Mouse (Mus musculus) monocyte, adult 2 months (primary cell): ENCODE measurements around the gene Commd1.

Source experiments
- DNase-seq, 2 experiments: peaks; one replicate each; pipeline ENCODE4 v3.0.0; 2022; ENCODE audit warnings: low spot score in 2 of 2, low read depth in 1 of 2

Commd1 gene

GRCm38 (mm10) chr11:22861315-22861714 is 120.9 kb downstream of the Commd1 start:
- no peak for DNase-seq

GRCm38 (mm10) chr11:22860335-22861227 is 121.6 kb downstream of the Commd1 start, which contains the start of gene B3gnt2:
Gene B3gnt2, minus strand, starts transcription at chr11:22860961.
- DNase-seq = peak in 1 of 2 experiments; percentile 33

GRCm38 (mm10) chr11:22859633-22860334 is 122.4 kb downstream of the Commd1 start:
- DNase-seq = peak; percentile 43 to 63

- no peak for DNase-seq
Observed at GRCm38 (mm10) chr11:22859301-22859632, 122.9 kb downstream of the Commd1 start.

GRCm38 (mm10) chr11:22858441-22859300 is 123.5 kb downstream of the Commd1 start:
- DNase-seq = no peak

- DNase-seq = no peak
Observed at GRCm38 (mm10) chr11:22857705-22858440, 124.3 kb downstream of the Commd1 start.

GRCm38 (mm10) chr11:22857106-22857704 is 125.0 kb downstream of the Commd1 start:
- no peak for DNase-seq

- DNase-seq = no peak
Observed at GRCm38 (mm10) chr11:22856371-22856965, 125.7 kb downstream of the Commd1 start.

- no peak for DNase-seq
Observed at GRCm38 (mm10) chr11:22854571-22854970, 127.6 kb downstream of the Commd1 start.

GRCm38 (mm10) chr11:22853477-22854157 is 128.6 kb downstream of the Commd1 start:
- no peak for DNase-seq

- no peak for DNase-seq
Observed at GRCm38 (mm10) chr11:22852510-22852909, 129.7 kb downstream of the Commd1 start.

GRCm38 (mm10) chr11:22851416-22851815 is 130.8 kb downstream of the Commd1 start:
- DNase-seq = no peak

- no peak for DNase-seq
Observed at GRCm38 (mm10) chr11:22850077-22850476, 132.1 kb downstream of the Commd1 start.

GRCm38 (mm10) chr11:22848649-22849195 is 133.5 kb downstream of the Commd1 start:
- DNase-seq = no peak

GRCm38 (mm10) chr11:22847732-22848648 is 134.2 kb downstream of the Commd1 start:
- no peak for DNase-seq

GRCm38 (mm10) chr11:22846960-22847731 is 135.0 kb downstream of the Commd1 start:
- DNase-seq = no peak
